Mouse (Mus musculus) ES-E14 (cell line): ENCODE results near the gene Grrp1.

Experiments
- CHD2 ChIP-seq: IDR thresholded peaks from 2 replicates; pipeline ENCODE4 v1.6.1; 2014; ENCODE audit warnings: mild to moderate bottlenecking, low read depth, low read length, inconsistent platforms
- MAFK ChIP-seq: IDR thresholded peaks from 2 replicates; pipeline ENCODE4 v1.6.1; 2014; ENCODE audit warnings: mild to moderate bottlenecking, low read depth, low read length, inconsistent platforms; ENCODE audit not compliant: insufficient read depth
- ZNF384 ChIP-seq: IDR thresholded peaks from 2 replicates; pipeline ENCODE4 v1.6.1; 2012; ENCODE audit warnings: low read depth, low read length, inconsistent platforms

- no peak for TF ChIP-seq CHD2
- no peak for TF ChIP-seq MAFK
- TF ChIP-seq ZNF384 = no peak
These were observed 26.7 kb downstream of the Grrp1 start, which contains the start of gene Catsper4 for GRCm38 (mm10) chr4:134227194-134227593.
